Mouse (Mus musculus) neural tube, embryonic 14.5 days (tissue): ENCODE data around the gene Ccdc88c. TPM values are rescaled to one million over a fixed set of nuclear protein-coding genes. Genes with fewer than 3 reads are reported as not detected.
A peak's percentile ranks its signal among the peaks of the same experiment; 100 is the strongest.

Experiments
- ATAC-seq: fragments of 200-750 bp; cut with Nextera tagmentation; 2 replicates; pipeline ENCODE4 v1.8.0; 2017; ENCODE audit warnings: low read depth, mild to moderate bottlenecking, moderate TSS enrichment, moderate library complexity
- H3K27ac ChIP-seq: fragments of 300-500 bp; sonication (generic); 2 replicates; pipeline ENCODE4 v1.5.1; 2014; ENCODE audit warnings: low read depth, mild to moderate bottlenecking, control low read depth, low read length, moderate library complexity, mixed read lengths
- H3K27me3 ChIP-seq: fragments of 300-500 bp; sonication (generic); 2 replicates; pipeline ENCODE4 v1.6.1; 2014; ENCODE audit warnings: low read length; ENCODE audit not compliant: control insufficient read depth, insufficient read depth
- H3K36me3 ChIP-seq: fragments of 300-500 bp; sonication (generic); 2 replicates; pipeline ENCODE4 v1.6.1; 2014; ENCODE audit warnings: low read length, mixed read lengths; ENCODE audit not compliant: control insufficient read depth, insufficient read depth
- H3K4me1 ChIP-seq: fragments of 300-500 bp; sonication (generic); 2 replicates; pipeline ENCODE4 v1.6.1; 2014; ENCODE audit warnings: low read length; ENCODE audit not compliant: control insufficient read depth, insufficient read depth
- H3K4me2 ChIP-seq: fragments of 300-500 bp; sonication (generic); 2 replicates; pipeline ENCODE4 v1.6.1; 2014; ENCODE audit warnings: mild to moderate bottlenecking, low read depth, low read length, control low read depth
- H3K4me3 ChIP-seq: fragments of 300-500 bp; sonication (generic); 2 replicates; pipeline ENCODE4 v1.5.1; 2014; ENCODE audit warnings: low read depth, low read length, control low read depth, mixed read lengths
- H3K9ac ChIP-seq: fragments of 300-500 bp; sonication (generic); replicated peaks from 2 replicates; pipeline ENCODE4 v1.6.1; 2014; ENCODE audit warnings: low read depth, mild to moderate bottlenecking, control low read depth, low read length, mixed read lengths
- H3K9me3 ChIP-seq: fragments of 300-500 bp; sonication (generic); 2 replicates; pipeline ENCODE4 v1.6.1; 2016; ENCODE audit warnings: low read length; ENCODE audit not compliant: control insufficient read depth
- WGBS: fragments of 180-500 bp; shearing (Covaris S2); extraction: QIAGEN DNeasy Blood & Tissue Kit; methylation state at CpG from one replicate; pipeline ENCODE4 v1.1.7; 2014; 5-methylcytosine and 5-hydroxymethylcytosine counted together
- polyA plus RNA-seq: library from polyadenylated mRNA; unstranded; fragments of >200 nt; fragmentation: Nextera tagmentation; extraction: Ambion mirVana; gene quantifications from 2 replicates; pipeline ENCODE4 v1.2.1, GENCODE M21; 2014

The Ccdc88c gene
- polyA plus RNA-seq, 1 experiment from 2014 or later, result 13.6 TPM

GRCm38 (mm10) chr12:101027451-101028246 is 1.2 kb downstream of the Ccdc88c start:
- WGBS, result under 1% methylated on average over 19 of the region's 19 CpGs
- peak overlapping the region; percentile 75 for H3K4me3 ChIP-seq
- no peaks in the 10 kb centered on the region for H3K9me3 ChIP-seq
- peak overlapping the region; percentile 84 for H3K9ac ChIP-seq
- H3K4me1 ChIP-seq, result peaks cover 28% of the 10 kb centered on the region
- H3K27me3 ChIP-seq, result no peaks in the 10 kb centered on the region
- peak overlapping the region; percentile 28; the same call in 1 of the 2 replicates for H3K27ac ChIP-seq
- ATAC-seq, result no peak
- peak overlapping the region; percentile 88 for H3K4me2 ChIP-seq
- no peaks in the 10 kb centered on the region for H3K36me3 ChIP-seq

- peak overlapping the region; percentile 84; the same call in 1 of the 2 replicates for H3K9ac ChIP-seq
- no peaks in the 10 kb centered on the region for H3K27me3 ChIP-seq
- peak overlapping the region; percentile 75 for H3K4me3 ChIP-seq
- ATAC-seq, result peak; percentile 16
- no peak overlapping the region for H3K27ac ChIP-seq
- H3K9me3 ChIP-seq, result no peaks in the 10 kb centered on the region
- peak overlapping the region; percentile 88 for H3K4me2 ChIP-seq
- WGBS, result 2% methylated on average over 14 of the region's 14 CpGs
- H3K36me3 ChIP-seq, result no peaks in the 10 kb centered on the region
- peaks cover 28% of the 10 kb centered on the region for H3K4me1 ChIP-seq
Measured at GRCm38 (mm10) chr12:101026946-101027345, 1.9 kb downstream of the Ccdc88c start.

- no peaks in the 10 kb centered on the region for H3K9me3 ChIP-seq
- no peak overlapping the region for H3K27ac ChIP-seq
- H3K4me2 ChIP-seq, result peak overlapping the region; percentile 88
- H3K27me3 ChIP-seq, result no peaks in the 10 kb centered on the region
- 46% methylated on average over 7 of the region's 7 CpGs for WGBS
- H3K9ac ChIP-seq, result peak overlapping the region; percentile 84; the same call in 1 of the 2 replicates
- no peak for ATAC-seq
- 0 out of 2 replicates have a peak, but pooled peaks cover 2% of the 10 kb centered on the region for H3K36me3 ChIP-seq
- H3K4me3 ChIP-seq, result peak overlapping the region; percentile 75
- H3K4me1 ChIP-seq, result peaks cover 28% of the 10 kb centered on the region
Measured at GRCm38 (mm10) chr12:101026518-101026917, 2.3 kb downstream of the Ccdc88c start.

GRCm38 (mm10) chr12:101026025-101026424 is 2.8 kb downstream of the Ccdc88c start:
- H3K27ac ChIP-seq, result no peak overlapping the region
- no peak for ATAC-seq
- H3K9me3 ChIP-seq, result no peaks in the 10 kb centered on the region
- peaks cover 28% of the 10 kb centered on the region for H3K4me1 ChIP-seq
- WGBS, result 81% methylated on average over 4 of the region's 4 CpGs
- peak overlapping the region; percentile 88 for H3K4me2 ChIP-seq
- H3K36me3 ChIP-seq, result 0 out of 2 replicates have a peak, but pooled peaks cover 3% of the 10 kb centered on the region
- no peaks in the 10 kb centered on the region for H3K27me3 ChIP-seq
- no peak overlapping the region for H3K4me3 ChIP-seq
- no peak overlapping the region for H3K9ac ChIP-seq

- Histone ChIP-seq H3K4me1 (peaks cover 28% of the 10 kb centered on the region), H3K27ac (no peak overlapping the region), H3K36me3 (0 out of 2 replicates have a peak, but pooled peaks cover 3% of the 10 kb centered on the region), H3K4me3 (no peak overlapping the region), H3K9ac (no peak overlapping the region), H3K27me3 (no peaks in the 10 kb centered on the region), H3K4me2 (no peak overlapping the region), H3K9me3 (no peaks in the 10 kb centered on the region)
- no peak for ATAC-seq
- 78% methylated on average over 7 of the region's 7 CpGs for WGBS
Measured at GRCm38 (mm10) chr12:101025379-101025778, 3.5 kb downstream of the Ccdc88c start.

- Histone ChIP-seq H3K9me3 (no peaks in the 10 kb centered on the region), H3K4me2 (no peak overlapping the region), H3K27me3 (no peaks in the 10 kb centered on the region), H3K9ac (no peak overlapping the region), H3K27ac (no peak overlapping the region), H3K4me1 (peaks cover 28% of the 10 kb centered on the region), H3K36me3 (0 out of 2 replicates have a peak, but pooled peaks cover 3% of the 10 kb centered on the region), H3K4me3 (no peak overlapping the region)
- no peak for ATAC-seq
- WGBS, result 58% methylated on average over 8 of the region's 8 CpGs
Measured at GRCm38 (mm10) chr12:101024824-101025223, 4.0 kb downstream of the Ccdc88c start.

GRCm38 (mm10) chr12:101023143-101023542 is 5.7 kb downstream of the Ccdc88c start:
- no peak for ATAC-seq
- Histone ChIP-seq H3K36me3 (0 out of 2 replicates have a peak, but pooled peaks cover 3% of the 10 kb centered on the region), H3K27ac (no peak overlapping the region), H3K4me3 (no peak overlapping the region), H3K9me3 (no peaks in the 10 kb centered on the region), H3K9ac (no peak overlapping the region), H3K4me2 (no peak overlapping the region), H3K4me1 (peaks cover 35% of the 10 kb centered on the region), H3K27me3 (no peaks in the 10 kb centered on the region)
- 58% methylated on average over 11 of the region's 11 CpGs for WGBS

- ATAC-seq, result no peak
- no peaks in the 10 kb centered on the region for H3K27me3 ChIP-seq
- H3K27ac ChIP-seq, result no peak overlapping the region
- peaks cover 33% of the 10 kb centered on the region for H3K4me1 ChIP-seq
- no peak overlapping the region for H3K4me3 ChIP-seq
- no peak overlapping the region for H3K4me2 ChIP-seq
- 94% methylated on average over 8 of the region's 8 CpGs for WGBS
- 0 out of 2 replicates have a peak, but pooled peaks cover 3% of the 10 kb centered on the region for H3K36me3 ChIP-seq
- H3K9me3 ChIP-seq, result no peaks in the 10 kb centered on the region
- no peak overlapping the region for H3K9ac ChIP-seq
Measured at GRCm38 (mm10) chr12:101022353-101022752, 6.5 kb downstream of the Ccdc88c start.
